Mouse (Mus musculus) layer of hippocampus, adult 18-20 months (tissue): ENCODE measurements at regions not wholly inside any gene's neighbourhood (a gene's known extent, or its start where the extent isn't known, plus 50 kb on each side); places are given as distances from the start of the nearest gene placed in this dataset.

Experiments
- DNase-seq, 2 experiments: peaks; one replicate each; pipeline ENCODE4 v3.0.0; 2022; ENCODE audit warnings: low spot score in 2 of 2

GRCm38 (mm10) chr1:128786941-128787569 lies 195.0 kb upstream of the Cxcr4 start:
- peak; percentile 74 to 92 for DNase-seq

GRCm38 (mm10) chr1:128782286-128782685 lies 190.2 kb upstream of the Cxcr4 start:
- no peak for DNase-seq

- no peak for DNase-seq
These were observed 189.8 kb upstream of the Cxcr4 start for GRCm38 (mm10) chr1:128781871-128782270.

- DNase-seq: peak; percentile 43 to 64
These were observed 189.2 kb upstream of the Cxcr4 start for GRCm38 (mm10) chr1:128781311-128781710.

GRCm38 (mm10) chr1:128779586-128780158 lies 187.6 kb upstream of the Cxcr4 start:
- no peak for DNase-seq

GRCm38 (mm10) chr1:128772440-128772839 lies 180.3 kb upstream of the Cxcr4 start:
- DNase-seq: no peak

GRCm38 (mm10) chr1:128770786-128771185 lies 178.7 kb upstream of the Cxcr4 start:
- no peak for DNase-seq

GRCm38 (mm10) chr1:128767991-128768390 lies 175.9 kb upstream of the Cxcr4 start:
- no peak for DNase-seq

GRCm38 (mm10) chr1:128767415-128767814 lies 175.3 kb upstream of the Cxcr4 start:
- DNase-seq: no peak

- no peak for DNase-seq
These were observed 174.8 kb upstream of the Cxcr4 start for GRCm38 (mm10) chr1:128766894-128767268.

GRCm38 (mm10) chr1:128766193-128766893 lies 174.2 kb upstream of the Cxcr4 start:
- no peak for DNase-seq

- no peak for DNase-seq
These were observed 173.5 kb upstream of the Cxcr4 start for GRCm38 (mm10) chr1:128765626-128766025.

GRCm38 (mm10) chr1:128765142-128765541 lies 173.0 kb upstream of the Cxcr4 start:
- DNase-seq: no peak

GRCm38 (mm10) chr1:128762854-128763253 lies 170.8 kb upstream of the Cxcr4 start:
- no peak for DNase-seq

- DNase-seq: no peak
These were observed 170.0 kb upstream of the Cxcr4 start for GRCm38 (mm10) chr1:128762076-128762475.

GRCm38 (mm10) chr1:128758802-128759481 lies 166.8 kb upstream of the Cxcr4 start:
- no peak for DNase-seq

GRCm38 (mm10) chr1:128758294-128758801 lies 166.3 kb upstream of the Cxcr4 start:
- no peak for DNase-seq

GRCm38 (mm10) chr1:128753427-128754012 lies 161.4 kb upstream of the Cxcr4 start:
- DNase-seq: no peak

- DNase-seq: no peak
These were observed 157.4 kb upstream of the Cxcr4 start for GRCm38 (mm10) chr1:128749437-128749994.

- DNase-seq: no peak
These were observed 155.2 kb upstream of the Cxcr4 start for GRCm38 (mm10) chr1:128747196-128747790.
